Mouse (Mus musculus) MEL (cell line): ENCODE measurements around the gene Usp45.

Experiments
- NELFE ChIP-seq: IDR thresholded peaks from 2 replicates; pipeline ENCODE4 v1.6.1; 2011; ENCODE audit warnings: low read depth, low read length, improper control_type of control experiment
- POLR2A ChIP-seq, 2 experiments: IDR thresholded peaks; 2 replicates each; pipeline ENCODE4 v1.6.1; 2011 to 2012; ENCODE audit warnings: low read length in 2 of 2, mild to moderate bottlenecking in 2 of 2, control low read depth in 1 of 2, improper control_type of control experiment in 1 of 2, low read depth in 1 of 2, moderate library complexity in 1 of 2; ENCODE audit not compliant: control insufficient read depth in 1 of 2, insufficient read depth in 1 of 2, poor library complexity in 1 of 2
- SMC3 ChIP-seq: IDR thresholded peaks from 2 replicates; pipeline ENCODE4 v1.6.1; 2011; ENCODE audit warnings: low read depth, low read length, improper control_type of control experiment
- USF2 ChIP-seq, 2 experiments: IDR thresholded peaks; 2 replicates each; pipeline ENCODE4 v1.6.1; 2011 to 2012; ENCODE audit warnings: improper control_type of control experiment in 2 of 2, low read length in 2 of 2, borderline replicate concordance in 1 of 2, inconsistent platforms in 1 of 2, low read depth in 1 of 2, mild to moderate bottlenecking in 1 of 2; ENCODE audit not compliant: insufficient read depth in 1 of 2

DNA sequence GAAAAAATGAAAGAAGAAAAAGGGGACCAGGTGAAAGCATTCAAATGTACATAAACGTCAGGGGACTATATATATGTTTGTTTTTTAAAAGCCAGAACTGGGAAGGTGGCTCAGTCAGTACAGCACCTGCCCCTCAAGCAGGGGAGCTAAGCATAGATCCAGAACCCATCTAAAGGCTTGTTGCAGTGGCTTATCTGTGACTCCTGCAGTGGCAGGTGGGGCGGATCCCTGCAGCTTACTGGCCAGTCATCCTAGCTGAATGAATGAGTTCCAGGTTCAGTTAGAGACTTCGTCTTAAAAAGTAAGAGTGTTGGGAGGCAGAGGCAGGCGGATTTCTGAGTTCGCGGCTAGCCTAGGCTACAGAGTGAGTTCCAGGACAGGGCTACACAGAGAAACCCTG is 115.8 kb downstream of the Usp45 start:
- no peak for TF ChIP-seq POLR2A (IDR thresholded peaks at IDR 0.05; ENCODE audit: control insufficient read depth in 1 of 2, insufficient read depth in 1 of 2, low read depth in 1 of 2, low read length in 2 of 2, poor library complexity in 1 of 2)
- TF ChIP-seq USF2 (IDR thresholded peaks at IDR 0.05; ENCODE audit: borderline replicate concordance in 1 of 2, insufficient read depth in 1 of 2, low read depth in 1 of 2, low read length in 2 of 2): no peak
- TF ChIP-seq NELFE: no peak
- TF ChIP-seq SMC3: no peak
